Mouse (Mus musculus) C3H10T1/2 (cell line): ENCODE measurements around the gene Ifna7. TPM values are rescaled to one million over a fixed set of nuclear protein-coding genes. Genes with fewer than 3 reads are reported as not detected.

ENCODE experiments used
- polyA plus RNA-seq, 2 experiments: library from polyadenylated mRNA; unstranded; fragments of >200 nt; fragmentation: generic; extraction: Trizol; gene quantifications; one replicate each; pipeline ENCODE4 v1.2.1; 2012; ENCODE audit warnings: missing spikeins in 2 of 2

Ifna7 gene
- not detected for polyA plus RNA-seq

DNA sequence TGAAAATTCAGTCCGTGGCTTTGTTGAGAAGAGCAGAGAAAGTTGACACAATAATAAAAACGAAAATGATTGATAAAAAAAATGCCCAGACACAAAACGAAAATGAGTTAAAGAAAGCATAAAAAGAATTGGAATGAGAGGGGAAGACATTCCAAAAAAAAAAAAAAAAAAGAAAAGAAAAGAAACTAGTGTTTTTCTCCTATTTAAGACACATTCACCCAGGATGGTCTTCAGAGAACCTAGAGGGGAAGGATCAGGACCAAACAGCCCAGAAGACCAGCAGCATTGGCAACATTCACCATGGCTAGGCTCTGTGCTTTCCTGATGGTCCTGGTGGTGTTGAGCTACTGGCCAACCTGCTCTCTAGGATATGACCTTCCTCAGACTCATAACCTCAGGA is at the start of gene Ifna7:
Gene Ifna7 (plus strand): TSS at position 301 of the 400 bp plus-strand sequence.

DNA sequence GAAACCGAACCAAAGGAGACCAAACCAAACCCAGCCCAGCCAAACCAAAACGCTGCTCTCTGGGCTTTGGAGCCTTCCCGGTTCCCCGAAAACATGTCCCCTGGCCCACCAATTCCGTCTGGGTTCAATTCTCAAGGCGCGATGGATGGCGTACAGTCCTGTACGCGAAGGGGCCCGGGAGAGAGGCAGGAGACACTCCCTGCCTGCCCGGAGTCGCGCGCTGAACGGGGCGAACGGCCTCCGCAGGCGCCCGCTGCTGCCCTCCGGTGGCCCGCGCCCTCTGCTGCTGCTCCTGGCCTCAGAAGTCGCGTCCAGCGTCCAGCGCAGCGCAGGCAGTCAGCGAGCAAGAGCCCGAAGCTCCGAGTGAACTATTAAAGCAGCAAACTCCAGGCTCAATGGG is 42.5 kb upstream of the Ifna7 start, which contains the start of gene Gm13290:
Gene Gm13290 (plus strand): TSS at position 301 of the 400 bp plus-strand sequence.

DNA sequence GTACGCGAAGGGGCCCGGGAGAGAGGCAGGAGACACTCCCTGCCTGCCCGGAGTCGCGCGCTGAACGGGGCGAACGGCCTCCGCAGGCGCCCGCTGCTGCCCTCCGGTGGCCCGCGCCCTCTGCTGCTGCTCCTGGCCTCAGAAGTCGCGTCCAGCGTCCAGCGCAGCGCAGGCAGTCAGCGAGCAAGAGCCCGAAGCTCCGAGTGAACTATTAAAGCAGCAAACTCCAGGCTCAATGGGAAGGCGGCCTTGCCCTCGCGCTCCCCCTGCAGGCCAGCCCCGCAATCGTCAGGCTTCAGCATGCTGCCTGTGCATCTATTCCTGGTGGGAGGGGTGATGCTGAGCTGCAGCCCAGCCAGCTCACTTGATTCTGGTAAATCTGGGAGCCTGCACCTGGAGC is 39.4 kb upstream of the Ifna7 start, which contains the start of gene Gm13289:
Gene Gm13289 (plus strand): TSS at position 301 of the 400 bp plus-strand sequence.

DNA sequence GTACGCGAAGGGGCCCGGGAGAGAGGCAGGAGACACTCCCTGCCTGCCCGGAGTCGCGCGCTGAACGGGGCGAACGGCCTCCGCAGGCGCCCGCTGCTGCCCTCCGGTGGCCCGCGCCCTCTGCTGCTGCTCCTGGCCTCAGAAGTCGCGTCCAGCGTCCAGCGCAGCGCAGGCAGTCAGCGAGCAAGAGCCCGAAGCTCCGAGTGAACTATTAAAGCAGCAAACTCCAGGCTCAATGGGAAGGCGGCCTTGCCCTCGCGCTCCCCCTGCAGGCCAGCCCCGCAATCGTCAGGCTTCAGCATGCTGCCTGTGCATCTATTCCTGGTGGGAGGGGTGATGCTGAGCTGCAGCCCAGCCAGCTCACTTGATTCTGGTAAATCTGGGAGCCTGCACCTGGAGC is 36.5 kb upstream of the Ifna7 start, which contains the start of gene Gm13272:
Gene Gm13272 (plus strand): TSS at position 301 of the 400 bp plus-strand sequence.

DNA sequence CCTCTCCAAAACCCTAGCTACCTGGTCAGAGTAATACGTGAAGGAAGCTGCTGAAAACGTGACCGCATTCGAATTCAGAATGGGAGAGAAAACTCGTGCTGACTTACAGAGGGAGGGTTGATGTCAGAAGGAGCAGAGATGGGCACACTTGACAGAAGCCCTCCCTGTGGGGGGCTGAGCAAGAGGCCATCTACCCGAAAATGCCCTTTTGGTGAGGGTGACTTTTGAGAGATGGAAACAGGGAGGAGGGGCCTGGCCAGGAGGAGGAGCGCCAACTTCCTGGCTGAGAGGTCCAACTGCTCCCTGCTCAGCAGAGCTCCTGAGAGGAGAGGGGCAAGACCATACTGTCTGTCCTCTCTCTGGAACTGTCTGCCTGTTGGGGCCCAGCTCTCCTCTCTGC is 34.2 kb upstream of the Ifna7 start, which contains the start of gene Ifnz:
Gene Ifnz (plus strand): TSS at position 301 of the 400 bp plus-strand sequence.

DNA sequence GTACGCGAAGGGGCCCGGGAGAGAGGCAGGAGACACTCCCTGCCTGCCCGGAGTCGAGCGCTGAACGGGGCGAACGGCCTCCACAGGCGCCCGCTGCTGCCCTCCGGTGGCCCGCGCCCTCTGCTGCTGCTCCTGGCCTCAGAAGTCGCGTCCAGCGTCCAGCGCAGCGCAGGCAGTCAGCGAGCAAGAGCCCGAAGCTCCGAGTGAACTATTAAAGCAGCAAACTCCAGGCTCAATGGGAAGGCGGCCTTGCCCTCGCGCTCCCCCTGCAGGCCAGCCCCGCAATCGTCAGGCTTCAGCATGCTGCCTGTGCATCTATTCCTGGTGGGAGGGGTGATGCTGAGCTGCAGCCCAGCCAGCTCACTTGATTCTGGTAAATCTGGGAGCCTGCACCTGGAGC is 30.6 kb upstream of the Ifna7 start, which contains the start of gene Gm13276:
Gene Gm13276 (plus strand): TSS at position 301 of the 400 bp plus-strand sequence.

DNA sequence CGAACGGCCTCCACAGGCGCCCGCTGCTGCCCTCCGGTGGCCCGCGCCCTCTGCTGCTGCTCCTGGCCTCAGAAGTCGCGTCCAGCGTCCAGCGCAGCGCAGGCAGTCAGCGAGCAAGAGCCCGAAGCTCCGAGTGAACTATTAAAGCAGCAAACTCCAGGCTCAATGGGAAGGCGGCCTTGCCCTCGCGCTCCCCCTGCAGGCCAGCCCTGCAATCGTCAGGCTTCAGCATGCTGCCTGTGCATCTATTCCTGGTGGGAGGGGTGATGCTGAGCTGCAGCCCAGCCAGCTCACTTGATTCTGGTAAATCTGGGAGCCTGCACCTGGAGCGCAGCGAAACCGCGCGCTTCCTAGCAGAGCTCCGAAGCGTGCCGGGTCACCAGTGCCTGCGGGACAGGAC is 27.6 kb upstream of the Ifna7 start, which contains the start of gene Gm13277:
Gene Gm13277 (plus strand): TSS at position 231 of the 400 bp plus-strand sequence.

DNA sequence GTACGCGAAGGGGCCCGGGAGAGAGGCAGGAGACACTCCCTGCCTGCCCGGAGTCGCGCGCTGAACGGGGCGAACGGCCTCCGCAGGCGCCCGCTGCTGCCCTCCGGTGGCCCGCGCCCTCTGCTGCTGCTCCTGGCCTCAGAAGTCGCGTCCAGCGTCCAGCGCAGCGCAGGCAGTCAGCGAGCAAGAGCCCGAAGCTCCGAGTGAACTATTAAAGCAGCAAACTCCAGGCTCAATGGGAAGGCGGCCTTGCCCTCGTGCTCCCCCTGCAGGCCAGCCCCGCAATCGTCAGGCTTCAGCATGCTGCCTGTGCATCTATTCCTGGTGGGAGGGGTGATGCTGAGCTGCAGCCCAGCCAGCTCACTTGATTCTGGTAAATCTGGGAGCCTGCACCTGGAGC is 24.8 kb upstream of the Ifna7 start, which contains the start of gene Gm13278:
Gene Gm13278 (plus strand): TSS at position 301 of the 400 bp plus-strand sequence.

DNA sequence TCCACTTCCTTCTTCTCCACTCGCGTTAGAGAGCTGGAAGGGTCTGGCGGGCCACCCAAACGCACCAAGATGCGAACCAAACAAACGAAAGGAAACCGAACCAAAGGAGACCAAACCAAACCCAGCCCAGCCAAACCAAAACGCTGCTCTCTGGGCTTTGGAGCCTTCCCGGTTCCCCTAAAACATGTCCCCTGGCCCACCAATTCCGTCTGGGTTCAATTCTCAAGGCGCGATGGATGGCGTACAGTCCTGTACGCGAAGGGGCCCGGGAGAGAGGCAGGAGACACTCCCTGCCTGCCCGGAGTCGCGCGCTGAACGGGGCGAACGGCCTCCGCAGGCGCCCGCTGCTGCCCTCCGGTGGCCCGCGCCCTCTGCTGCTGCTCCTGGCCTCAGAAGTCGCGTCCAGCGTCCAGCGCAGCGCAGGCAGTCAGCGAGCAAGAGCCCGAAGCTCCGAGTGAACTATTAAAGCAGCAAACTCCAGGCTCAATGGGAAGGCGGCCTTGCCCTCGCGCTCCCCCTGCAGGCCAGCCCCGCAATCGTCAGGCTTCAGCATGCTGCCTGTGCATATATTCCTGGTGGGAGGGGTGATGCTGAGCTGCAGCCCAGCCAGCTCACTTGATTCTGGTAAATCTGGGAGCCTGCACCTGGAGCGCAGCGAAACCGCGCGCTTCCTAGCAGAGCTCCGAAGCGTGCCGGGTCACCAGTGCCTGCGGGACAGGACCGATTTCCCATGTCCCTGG is 21.9 kb upstream of the Ifna7 start, which contains the start of gene Gm13275:
Gene Gm13275 (plus strand): TSS at position 552 of the 740 bp plus-strand sequence.

DNA sequence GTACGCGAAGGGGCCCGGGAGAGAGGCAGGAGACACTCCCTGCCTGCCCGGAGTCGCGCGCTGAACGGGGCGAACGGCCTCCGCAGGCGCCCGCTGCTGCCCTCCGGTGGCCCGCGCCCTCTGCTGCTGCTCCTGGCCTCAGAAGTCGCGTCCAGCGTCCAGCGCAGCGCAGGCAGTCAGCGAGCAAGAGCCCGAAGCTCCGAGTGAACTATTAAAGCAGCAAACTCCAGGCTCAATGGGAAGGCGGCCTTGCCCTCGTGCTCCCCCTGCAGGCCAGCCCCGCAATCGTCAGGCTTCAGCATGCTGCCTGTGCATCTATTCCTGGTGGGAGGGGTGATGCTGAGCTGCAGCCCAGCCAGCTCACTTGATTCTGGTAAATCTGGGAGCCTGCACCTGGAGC is 18.9 kb upstream of the Ifna7 start, which contains the start of gene Gm13279:
Gene Gm13279 (plus strand): TSS at position 301 of the 400 bp plus-strand sequence.

DNA sequence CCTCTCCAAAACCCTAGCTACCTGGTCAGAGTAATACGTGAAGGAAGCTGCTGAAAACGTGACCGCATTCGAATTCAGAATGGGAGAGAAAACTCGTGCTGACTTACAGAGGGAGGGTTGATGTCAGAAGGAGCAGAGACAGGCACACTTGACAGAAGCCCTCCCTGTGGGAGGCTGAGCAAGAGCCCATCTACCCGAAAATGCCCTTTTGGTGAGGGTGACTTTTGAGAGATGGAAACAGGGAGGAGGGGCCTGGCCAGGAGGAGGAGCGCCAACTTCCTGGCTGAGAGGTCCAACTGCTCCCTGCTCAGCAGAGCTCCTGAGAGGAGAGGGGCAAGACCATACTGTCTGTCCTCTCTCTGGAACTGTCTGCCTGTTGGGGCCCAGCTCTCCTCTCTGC is 16.7 kb upstream of the Ifna7 start, which contains the start of gene Gm13285:
Gene Gm13285 (plus strand): TSS at position 301 of the 400 bp plus-strand sequence.

DNA sequence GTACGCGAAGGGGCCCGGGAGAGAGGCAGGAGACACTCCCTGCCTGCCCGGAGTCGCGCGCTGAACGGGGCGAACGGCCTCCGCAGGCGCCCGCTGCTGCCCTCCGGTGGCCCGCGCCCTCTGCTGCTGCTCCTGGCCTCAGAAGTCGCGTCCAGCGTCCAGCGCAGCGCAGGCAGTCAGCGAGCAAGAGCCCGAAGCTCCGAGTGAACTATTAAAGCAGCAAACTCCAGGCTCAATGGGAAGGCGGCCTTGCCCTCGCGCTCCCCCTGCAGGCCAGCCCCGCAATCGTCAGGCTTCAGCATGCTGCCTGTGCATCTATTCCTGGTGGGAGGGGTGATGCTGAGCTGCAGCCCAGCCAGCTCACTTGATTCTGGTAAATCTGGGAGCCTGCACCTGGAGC is 13.1 kb upstream of the Ifna7 start, which contains the start of gene Gm13287:
Gene Gm13287 (plus strand): TSS at position 301 of the 400 bp plus-strand sequence.

DNA sequence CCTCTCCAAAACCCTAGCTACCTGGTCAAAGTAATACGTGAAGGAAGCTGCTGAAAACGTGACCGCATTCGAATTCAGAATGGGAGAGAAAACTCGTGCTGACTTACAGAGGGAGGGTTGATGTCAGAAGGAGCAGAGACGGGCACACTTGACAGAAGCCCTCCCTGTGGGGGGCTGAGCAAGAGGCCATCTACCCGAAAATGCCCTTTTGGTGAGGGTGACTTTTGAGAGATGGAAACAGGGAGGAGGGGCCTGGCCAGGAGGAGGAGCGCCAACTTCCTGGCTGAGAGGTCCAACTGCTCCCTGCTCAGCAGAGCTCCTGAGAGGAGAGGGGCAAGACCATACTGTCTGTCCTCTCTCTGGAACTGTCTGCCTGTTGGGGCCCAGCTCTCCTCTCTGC is 10.8 kb upstream of the Ifna7 start, which contains the start of gene Gm13288:
Gene Gm13288 (plus strand): TSS at position 301 of the 400 bp plus-strand sequence.

DNA sequence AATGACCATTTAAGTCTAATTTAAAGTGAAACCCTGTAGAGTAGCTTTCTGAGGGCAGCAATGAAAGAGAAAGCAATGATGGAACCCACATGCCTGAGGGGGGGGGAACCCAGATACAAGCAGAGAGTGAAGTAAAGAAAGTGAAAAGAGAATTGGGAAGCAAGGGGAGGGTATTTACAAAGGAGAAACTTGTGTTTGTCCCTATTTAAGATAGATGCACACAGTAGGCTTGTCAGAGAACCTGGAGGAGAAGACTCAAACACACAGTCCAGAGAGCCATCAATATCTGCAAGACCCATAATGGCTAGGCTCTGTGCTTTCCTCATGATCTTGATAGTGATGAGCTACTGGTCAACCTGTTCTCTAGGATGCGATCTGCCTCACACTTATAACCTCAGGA is 3.6 kb downstream of the Ifna7 start, which contains the start of gene Ifna11:
Gene Ifna11 (plus strand): TSS at position 301 of the 400 bp plus-strand sequence.

DNA sequence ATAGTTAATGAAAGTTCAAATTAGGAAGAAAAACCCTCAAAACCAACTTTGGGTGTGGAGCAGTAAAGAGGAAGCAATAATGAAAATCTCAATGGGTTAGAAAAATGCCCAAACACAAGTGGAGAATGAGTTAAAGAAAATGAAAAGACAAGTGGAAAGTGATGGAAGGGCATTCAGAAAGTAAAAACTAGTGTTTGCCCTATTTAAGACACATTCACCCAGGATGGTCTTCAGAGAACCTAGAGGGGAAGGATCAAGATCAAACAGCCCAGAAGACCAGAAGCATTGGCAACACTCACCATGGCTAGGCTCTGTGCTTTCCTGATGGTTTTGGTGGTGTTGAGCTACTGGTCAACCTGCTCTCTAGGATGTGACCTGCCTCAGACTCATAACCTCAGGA is 11.1 kb downstream of the Ifna7 start, which contains the start of gene Ifna6:
Gene Ifna6 (plus strand): TSS at position 301 of the 400 bp plus-strand sequence.

DNA sequence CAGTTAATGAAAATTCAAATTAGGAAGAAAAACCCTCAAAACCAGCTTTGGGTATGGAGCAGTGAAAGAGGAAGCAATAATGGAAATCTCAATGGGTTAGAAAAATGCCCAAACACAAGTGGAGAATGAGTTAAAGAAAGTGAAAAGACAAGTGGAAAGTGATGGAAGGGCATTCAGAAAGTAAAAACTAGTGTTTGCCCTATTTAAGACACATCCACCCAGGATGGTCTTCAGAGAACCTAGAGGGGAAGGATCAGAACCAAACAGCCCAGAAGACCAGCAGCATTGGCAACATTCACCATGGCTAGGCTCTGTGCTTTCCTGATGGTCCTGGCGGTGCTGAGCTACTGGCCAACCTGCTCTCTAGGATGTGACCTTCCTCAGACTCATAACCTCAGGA is 19.2 kb downstream of the Ifna7 start, which contains the start of gene Ifna5:
Gene Ifna5 (plus strand): TSS at position 301 of the 400 bp plus-strand sequence.

DNA sequence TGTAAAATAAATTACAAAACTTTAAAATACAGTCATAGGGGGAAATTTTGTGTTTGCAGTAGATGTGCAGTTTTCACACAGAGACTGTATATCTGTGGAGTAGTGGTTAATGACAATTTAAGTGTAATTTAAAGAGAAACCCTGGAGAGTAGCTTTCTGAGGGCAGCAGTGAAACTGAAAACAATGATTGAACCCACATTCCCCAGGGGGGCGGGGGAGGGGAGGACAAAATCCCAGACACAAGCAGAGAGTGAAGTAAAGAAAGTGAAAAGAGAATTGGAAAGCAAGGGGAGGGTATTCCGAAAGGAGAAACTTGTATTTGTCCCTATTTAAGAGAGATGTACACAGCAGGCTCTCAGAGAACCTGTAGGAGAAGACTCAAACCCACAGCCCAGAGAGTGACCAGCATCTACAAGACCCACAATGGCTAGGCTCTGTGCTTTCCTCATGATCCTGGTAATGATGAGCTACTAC is 25.4 kb downstream of the Ifna7 start, which contains the start of gene Ifna4:
Gene Ifna4 (plus strand): TSS at position 424 of the 474 bp plus-strand sequence.

DNA sequence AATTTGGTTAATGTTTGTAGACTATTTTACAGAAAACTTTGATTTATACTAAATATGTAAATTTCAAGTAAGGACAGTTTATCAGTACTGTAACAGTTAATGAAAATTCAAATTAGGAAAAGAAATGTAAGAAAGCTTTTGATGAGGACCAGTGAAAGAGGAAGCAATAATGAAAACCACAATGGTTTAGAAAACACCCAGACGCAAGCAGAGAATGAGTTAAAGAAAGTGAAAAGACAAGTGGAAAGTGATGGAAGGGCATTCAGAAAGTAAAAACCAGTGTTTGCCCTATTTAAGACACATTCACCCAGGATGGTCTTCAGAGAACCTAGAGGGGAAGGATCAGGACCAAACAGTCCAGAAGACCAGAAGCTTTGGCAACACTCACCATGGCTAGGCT is 33.7 kb downstream of the Ifna7 start, which contains the start of gene Ifna1:
Gene Ifna1 (plus strand): TSS at position 390 of the 400 bp plus-strand sequence.

Other genes with a start within 250 kb of the Ifna7 start
- not detected for gene Ifna14, start 244.4 kb upstream of the Ifna7 start, polyA plus RNA-seq
- gene Ifna9, start 223.8 kb upstream of the Ifna7 start, polyA plus RNA-seq, result not detected
- not detected for gene Ifna12, start 212.9 kb upstream of the Ifna7 start, polyA plus RNA-seq
- gene C87499, start 181.8 kb upstream of the Ifna7 start, polyA plus RNA-seq, result not detected
- not detected for gene Ifna13, start 171.8 kb upstream of the Ifna7 start, polyA plus RNA-seq
- not detected for gene Ifna16, start 139.3 kb upstream of the Ifna7 start, polyA plus RNA-seq
- not detected for gene Ifna2, start 132.3 kb upstream of the Ifna7 start, polyA plus RNA-seq
- under 1 TPM in 1 of 2 experiments, not detected in 1; 0.05 TPM for gene Ifnab, start 124.9 kb upstream of the Ifna7 start, polyA plus RNA-seq
- gene Gm26566, start 94.4 kb upstream of the Ifna7 start, polyA plus RNA-seq, result 1 to 10 TPM in 1 of 2 experiments, under 1 TPM in 1; 0.08 to 1.1 TPM
- gene Klhl9, start 93.8 kb upstream of the Ifna7 start, polyA plus RNA-seq, result 10 to 100 TPM in 1 of 2 experiments, 1 to 10 TPM in 1; 1.1 to 12.5 TPM
- gene Gm13271, start 61.4 kb upstream of the Ifna7 start, polyA plus RNA-seq, result not detected
- not detected for gene Gm13283, start 56.1 kb upstream of the Ifna7 start, polyA plus RNA-seq
- gene Gm13290, start 42.4 kb upstream of the Ifna7 start, polyA plus RNA-seq, result 1 to 10 TPM; 1.2 to 3.1 TPM
- not detected for gene Gm13289, start 39.3 kb upstream of the Ifna7 start, polyA plus RNA-seq
- gene Gm13272, start 36.4 kb upstream of the Ifna7 start, polyA plus RNA-seq, result under 1 TPM; 0.21 to 0.38 TPM
- not detected for gene Ifnz, start 34.1 kb upstream of the Ifna7 start, polyA plus RNA-seq
- 1 to 10 TPM in 1 of 2 experiments, under 1 TPM in 1; 0.42 to 1.7 TPM for gene Gm13276, start 30.5 kb upstream of the Ifna7 start, polyA plus RNA-seq
- not detected for gene Gm13277, start 27.6 kb upstream of the Ifna7 start, polyA plus RNA-seq
- gene Gm13278, start 24.7 kb upstream of the Ifna7 start, polyA plus RNA-seq, result not detected
- 1 to 10 TPM in 1 of 2 experiments, under 1 TPM in 1; 0.14 to 1.1 TPM for gene Gm13275, start 21.7 kb upstream of the Ifna7 start, polyA plus RNA-seq
- not detected for gene Gm13279, start 18.8 kb upstream of the Ifna7 start, polyA plus RNA-seq
- gene Gm13285, start 16.6 kb upstream of the Ifna7 start, polyA plus RNA-seq, result not detected
- 1 to 10 TPM in 1 of 2 experiments, under 1 TPM in 1; 0.14 to 1.1 TPM for gene Gm13287, start 13.0 kb upstream of the Ifna7 start, polyA plus RNA-seq
- under 1 TPM; 0.05 to 0.50 TPM for gene Gm13288, start 10.7 kb upstream of the Ifna7 start, polyA plus RNA-seq
- gene Ifna11, start 3.7 kb downstream of the Ifna7 start, polyA plus RNA-seq, result not detected
- gene Ifna6, start 11.2 kb downstream of the Ifna7 start, polyA plus RNA-seq, result not detected
- gene Ifna5, start 19.3 kb downstream of the Ifna7 start, polyA plus RNA-seq, result not detected
- not detected for gene Ifna4, start 25.6 kb downstream of the Ifna7 start, polyA plus RNA-seq
- gene Ifna1, start 33.9 kb downstream of the Ifna7 start, polyA plus RNA-seq, result not detected
- gene Ifne, start 64.0 kb downstream of the Ifna7 start, polyA plus RNA-seq, result under 1 TPM in 1 of 2 experiments, not detected in 1; 0.08 TPM